Mouse (Mus musculus) cortical plate, adult 2 months (tissue): ENCODE measurements around the gene Foxp1.

Source experiments
- CTCF ChIP-seq: fragments of 200-500 bp; IDR thresholded peaks from 2 replicates; pipeline ENCODE4 v1.5.1; 2011; ENCODE audit warnings: mild to moderate bottlenecking, control low read depth, low read length; ENCODE audit not compliant: insufficient read depth; ENCODE audit errors: extremely low read depth
- POLR2A ChIP-seq: fragments of 200-500 bp; IDR thresholded peaks from 2 replicates; pipeline ENCODE4 v1.6.1; 2011; ENCODE audit warnings: mild to moderate bottlenecking, low read length, control low read depth; ENCODE audit not compliant: insufficient read depth; ENCODE audit errors: extremely low read depth

DNA sequence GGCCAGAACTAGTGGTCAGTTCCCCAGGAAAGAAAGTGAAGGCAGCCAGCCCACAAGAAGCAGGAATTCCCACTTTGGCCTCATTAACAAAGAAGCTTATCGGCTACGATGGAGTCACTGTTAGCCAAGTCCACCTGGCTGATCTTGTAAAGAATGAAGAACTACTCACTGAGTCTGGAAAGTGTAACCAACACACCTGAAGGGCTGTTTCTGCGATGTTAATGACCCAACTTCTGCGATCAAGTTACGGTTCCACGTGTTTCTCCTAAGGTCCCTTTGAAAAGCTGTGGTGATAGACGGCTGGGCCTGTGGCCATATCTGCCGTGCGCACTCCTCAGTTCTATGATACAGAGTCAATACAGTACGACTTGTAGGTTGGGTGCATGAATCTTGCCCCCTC is 33.1 kb downstream of the Foxp1 start:
- TF ChIP-seq CTCF: no peak
- no peak for TF ChIP-seq POLR2A
